Mouse (Mus musculus): ENCODE results near the gene Vamp2. TPM values are rescaled to one million over a fixed set of nuclear protein-coding genes. Genes with fewer than 3 reads are reported as not detected.

Gene Vamp2
- polyA plus RNA-seq, 1 experiment from 2014 or later = 333 TPM

DNA sequence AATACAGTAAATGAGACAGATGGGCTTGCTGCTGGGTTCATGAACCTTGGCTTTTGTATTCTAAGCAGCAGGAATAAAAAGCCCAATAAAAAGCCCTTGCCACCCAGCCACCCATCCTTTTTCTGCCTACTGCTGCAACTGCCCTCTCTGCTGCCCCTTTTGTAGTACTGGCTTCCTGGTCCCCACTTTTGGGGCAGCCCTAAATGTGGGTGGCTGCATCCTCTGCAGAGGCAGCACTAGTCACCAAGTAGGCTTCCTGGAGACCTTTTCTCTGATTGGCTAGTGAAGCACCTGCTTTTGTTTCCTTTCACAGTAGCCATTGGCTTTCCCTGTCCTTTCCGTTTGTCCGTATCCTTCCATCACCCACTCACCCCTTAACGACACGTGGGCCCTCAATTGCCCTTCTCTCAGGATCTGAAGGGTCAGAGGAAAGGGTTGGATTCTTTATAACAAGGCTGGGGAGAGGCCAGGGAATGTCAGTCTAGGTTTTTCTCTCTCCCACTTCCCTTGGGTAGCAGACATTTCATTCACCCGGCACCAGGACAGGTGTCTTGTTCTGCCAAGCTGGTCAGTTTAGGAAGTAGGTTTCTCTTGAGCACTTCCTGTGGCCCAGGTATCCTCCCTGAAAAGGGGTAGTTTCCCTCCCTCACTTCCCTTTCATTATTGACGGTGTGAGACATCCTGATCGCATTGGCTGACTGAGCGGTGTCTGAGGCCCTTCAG, 9.9 kb downstream of the Vamp2 start:
- H3K27me3 ChIP-seq (replicated peaks) = no peaks in the 10 kb centered on the region
- H3K4me2 ChIP-seq = peak overlapping the region; percentile 80
- H3K4me1 ChIP-seq = peaks cover 65% of the 10 kb centered on the region
- peak overlapping the region; percentile 55 for H3K4me3 ChIP-seq
- H3K27ac ChIP-seq = peak overlapping the region; percentile 78
- peaks cover 17% of the 10 kb centered on the region; the same call in 1 of the 2 replicates for H3K36me3 ChIP-seq (replicated peaks)
- no peaks in the 10 kb centered on the region for H3K9me3 ChIP-seq
- 19% methylated on average over 8 of the region's 8 CpGs for WGBS
- no peak for ATAC-seq (replicated peaks)
- H3K9ac ChIP-seq = peak overlapping the region; percentile 56

DNA sequence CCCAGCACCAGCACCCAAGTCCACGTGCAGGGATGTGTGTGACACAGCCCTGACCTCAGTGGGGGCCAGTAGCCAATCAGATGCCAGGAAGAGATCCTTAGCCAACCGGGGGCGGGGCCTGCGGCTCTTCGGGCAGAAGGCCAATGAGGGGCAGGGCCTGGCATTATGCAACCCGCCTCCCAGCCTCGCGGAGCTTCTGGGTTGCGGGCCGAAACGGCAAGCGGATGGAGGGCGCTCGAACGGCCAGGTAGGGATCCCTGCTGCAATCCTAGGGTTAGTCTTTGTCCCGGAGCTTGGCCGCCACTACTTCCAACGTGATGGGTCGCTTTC, 10.4 kb downstream of the Vamp2 start:
- H3K9ac ChIP-seq = peak overlapping the region; percentile 56
- no peaks in the 10 kb centered on the region for H3K27me3 ChIP-seq (replicated peaks)
- peak; percentile 9; the same call in 1 of the 2 replicates for ATAC-seq (replicated peaks)
- H3K36me3 ChIP-seq (replicated peaks) = peaks cover 22% of the 10 kb centered on the region; the same call in 1 of the 2 replicates
- WGBS = 1% methylated on average over 19 of the region's 19 CpGs
- peak overlapping the region; percentile 80 for H3K4me2 ChIP-seq
- no peaks in the 10 kb centered on the region for H3K9me3 ChIP-seq
- peak overlapping the region; percentile 55 for H3K4me3 ChIP-seq
- H3K4me1 ChIP-seq = peaks cover 65% of the 10 kb centered on the region
- H3K27ac ChIP-seq = peak overlapping the region; percentile 78

DNA sequence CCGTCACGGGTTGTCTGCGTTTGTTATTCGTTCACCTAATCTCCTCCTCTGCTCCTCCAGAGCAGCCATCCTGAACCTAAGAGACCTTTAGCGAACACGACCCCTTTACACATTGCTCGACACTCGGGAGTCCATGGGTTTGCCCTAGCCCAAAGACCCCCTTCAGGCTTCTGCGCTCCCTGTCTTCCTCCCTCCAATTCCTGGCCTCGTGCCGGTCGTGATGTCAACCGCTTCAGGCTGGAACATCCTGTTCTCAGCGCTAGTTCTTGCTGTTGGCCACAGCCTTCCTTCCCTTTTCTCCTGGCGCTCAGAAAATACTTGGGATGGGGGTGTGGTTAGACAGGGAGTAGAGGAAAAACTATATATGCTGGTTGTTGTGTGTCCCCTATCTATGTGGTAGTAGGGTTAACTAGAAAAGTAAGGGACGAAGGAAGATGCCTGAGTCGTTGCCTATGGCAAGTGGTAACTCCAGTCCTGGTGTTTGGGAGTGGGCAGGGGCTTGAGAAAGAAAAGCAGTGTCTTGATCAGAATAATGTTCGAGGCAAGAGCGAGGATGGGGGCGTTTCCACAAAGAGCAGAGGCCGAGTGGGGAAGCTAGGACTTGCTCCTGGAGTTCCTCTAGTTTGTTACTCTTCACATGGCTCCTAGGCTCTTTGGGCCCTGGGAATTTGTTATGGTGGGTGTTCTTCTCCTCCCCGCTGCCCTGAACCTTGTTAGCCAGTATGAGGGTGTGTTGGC, 11.1 kb downstream of the Vamp2 start:
- ATAC-seq (replicated peaks) = no peak
- Histone ChIP-seq H3K9me3 (no peaks in the 10 kb centered on the region), H3K4me2 (peak overlapping the region; percentile 80), H3K4me3 (peak overlapping the region; percentile 55), H3K36me3 (replicated peaks) (peaks cover 28% of the 10 kb centered on the region; the same call in 1 of the 2 replicates), H3K4me1 (peaks cover 61% of the 10 kb centered on the region), H3K27me3 (replicated peaks) (no peaks in the 10 kb centered on the region), H3K27ac (peak overlapping the region; percentile 78), H3K9ac (peak overlapping the region; percentile 56)
- 1% methylated on average over 22 of the region's 22 CpGs for WGBS

DNA sequence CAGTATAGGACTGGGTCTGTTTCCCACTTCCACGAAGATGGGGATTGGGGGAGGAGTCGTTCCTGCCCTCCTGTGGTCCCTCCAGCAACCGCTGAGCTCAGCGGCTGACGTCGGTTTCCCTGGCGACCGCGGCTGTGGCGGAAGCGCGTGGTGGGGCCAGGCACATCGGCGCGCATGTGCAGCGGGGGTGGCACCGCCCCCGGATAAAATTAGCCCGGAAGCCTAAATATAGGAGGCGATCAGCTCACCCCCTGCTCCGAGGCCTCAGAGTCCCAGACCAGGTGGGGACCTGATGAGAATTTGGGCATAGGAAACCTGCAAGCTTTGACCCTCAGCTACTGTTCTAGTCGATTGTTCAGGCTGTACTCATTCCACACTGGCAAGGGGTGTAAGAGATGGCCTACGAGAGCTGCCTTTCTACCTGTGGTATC, 11.6 kb downstream of the Vamp2 start:
- under 1% methylated on average over 23 of the region's 23 CpGs for WGBS
- no peaks in the 10 kb centered on the region for H3K27me3 ChIP-seq (replicated peaks)
- H3K27ac ChIP-seq = peak overlapping the region; percentile 78
- peak overlapping the region; percentile 56 for H3K9ac ChIP-seq
- H3K4me3 ChIP-seq = peak overlapping the region; percentile 55
- peak overlapping the region; percentile 80 for H3K4me2 ChIP-seq
- peaks cover 59% of the 10 kb centered on the region for H3K4me1 ChIP-seq
- ATAC-seq (replicated peaks) = 0 out of 2 replicates have a peak, but pooled peaks have one; percentile 14
- H3K9me3 ChIP-seq = no peaks in the 10 kb centered on the region
- peaks cover 34% of the 10 kb centered on the region; the same call in 1 of the 2 replicates for H3K36me3 ChIP-seq (replicated peaks)

DNA sequence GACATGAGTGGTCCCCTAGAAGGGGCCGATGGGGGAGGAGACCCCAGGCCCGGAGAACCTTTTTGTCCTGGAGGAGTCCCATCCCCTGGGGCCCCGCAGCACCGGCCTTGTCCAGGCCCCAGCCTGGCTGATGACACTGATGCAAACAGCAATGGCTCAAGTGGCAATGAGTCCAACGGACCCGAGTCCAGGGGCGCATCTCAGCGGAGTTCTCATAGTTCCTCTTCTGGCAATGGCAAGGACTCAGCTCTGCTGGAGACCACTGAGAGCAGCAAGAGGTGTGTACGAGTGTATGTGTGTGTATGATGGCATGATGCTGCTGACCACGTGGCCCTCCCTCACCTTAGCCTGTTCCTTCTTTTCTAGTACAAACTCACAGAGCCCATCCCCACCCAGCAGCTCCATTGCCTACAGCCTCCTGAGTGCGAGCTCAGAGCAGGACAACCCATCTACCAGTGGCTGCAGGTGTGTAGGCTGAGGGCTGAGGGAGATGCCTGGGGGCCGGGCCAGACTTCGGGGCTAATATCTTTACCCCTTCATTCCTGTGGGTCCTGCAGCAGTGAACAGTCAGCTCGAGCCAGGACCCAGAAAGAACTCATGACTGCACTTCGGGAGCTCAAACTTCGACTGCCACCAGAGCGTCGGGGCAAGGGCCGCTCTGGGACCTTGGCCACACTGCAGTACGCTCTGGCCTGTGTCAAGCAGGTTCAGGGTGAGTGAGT, 12.5 kb downstream of the Vamp2 start:
- 93% methylated on average over 20 of the region's 20 CpGs for WGBS
- H3K4me3 ChIP-seq = peak overlapping the region; percentile 55
- no peak for ATAC-seq (replicated peaks)
- H3K27ac ChIP-seq = 0 out of 2 replicates have a peak overlapping the region, but pooled peaks have one; percentile 78
- H3K9me3 ChIP-seq = no peaks in the 10 kb centered on the region
- H3K27me3 ChIP-seq (replicated peaks) = no peaks in the 10 kb centered on the region
- peak overlapping the region; percentile 80 for H3K4me2 ChIP-seq
- H3K4me1 ChIP-seq = peaks cover 51% of the 10 kb centered on the region
- peak overlapping the region; percentile 56; the same call in 1 of the 2 replicates for H3K9ac ChIP-seq
- peaks cover 39% of the 10 kb centered on the region; the same call in 1 of the 2 replicates for H3K36me3 ChIP-seq (replicated peaks)

DNA sequence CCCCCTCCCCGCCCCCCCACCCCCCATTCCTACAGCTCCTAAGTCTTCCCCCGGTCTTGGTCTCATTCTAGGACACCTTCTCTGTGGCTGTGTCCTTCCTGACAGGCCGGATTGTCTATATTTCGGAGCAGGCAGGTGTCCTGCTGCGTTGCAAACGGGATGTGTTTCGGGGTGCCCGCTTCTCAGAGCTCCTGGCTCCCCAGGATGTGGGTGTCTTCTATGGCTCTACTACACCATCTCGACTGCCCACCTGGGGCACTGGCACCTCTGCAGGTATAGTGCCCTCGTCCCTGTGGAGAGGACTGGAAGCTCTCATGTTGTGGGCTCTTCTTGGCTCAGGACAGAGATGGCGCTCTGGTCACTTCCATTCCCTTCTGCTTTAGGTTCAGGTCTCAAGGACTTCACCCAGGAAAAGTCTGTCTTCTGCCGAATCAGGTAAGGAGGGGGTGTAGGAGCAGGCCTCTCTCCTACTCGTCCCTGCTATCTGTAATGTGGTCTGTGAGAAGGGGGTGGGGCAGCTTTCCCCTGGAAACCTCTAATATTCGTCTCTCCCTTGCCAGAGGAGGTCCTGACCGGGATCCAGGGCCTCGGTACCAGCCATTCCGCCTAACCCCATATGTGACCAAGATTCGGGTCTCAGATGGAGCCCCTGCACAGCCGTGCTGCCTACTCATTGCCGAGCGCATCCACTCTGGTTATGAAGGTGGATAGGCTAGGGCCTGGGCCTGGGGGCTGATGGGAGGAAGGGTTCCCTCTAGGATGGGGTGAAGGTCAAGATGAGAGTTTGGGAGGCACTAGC, 13.5 kb downstream of the Vamp2 start:
- H3K27ac ChIP-seq = no peak overlapping the region
- 91% methylated on average over 21 of the region's 21 CpGs for WGBS
- no peaks in the 10 kb centered on the region for H3K27me3 ChIP-seq (replicated peaks)
- no peak overlapping the region for H3K4me2 ChIP-seq
- peaks cover 42% of the 10 kb centered on the region for H3K4me1 ChIP-seq
- ATAC-seq (replicated peaks) = no peak
- no peaks in the 10 kb centered on the region for H3K9me3 ChIP-seq
- no peak overlapping the region for H3K4me3 ChIP-seq
- peaks cover 43% of the 10 kb centered on the region; the same call in 1 of the 2 replicates for H3K36me3 ChIP-seq (replicated peaks)
- H3K9ac ChIP-seq = no peak overlapping the region

DNA sequence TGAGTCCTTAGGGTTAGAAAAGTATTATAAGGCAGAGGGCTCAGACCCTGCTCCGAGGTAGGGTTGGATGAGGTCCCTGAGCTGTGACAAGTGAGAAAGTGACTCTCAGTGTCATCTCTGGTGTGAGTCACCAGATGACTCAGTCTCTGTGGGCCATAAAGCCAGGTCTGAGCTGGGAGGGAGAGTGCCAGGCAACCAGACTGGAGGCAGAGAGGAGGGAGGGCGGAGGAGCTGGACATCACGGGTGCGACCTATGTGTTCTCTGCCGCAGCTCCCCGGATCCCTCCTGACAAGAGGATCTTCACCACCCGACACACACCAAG, 14.1 kb downstream of the Vamp2 start:
- peaks cover 45% of the 10 kb centered on the region; the same call in 1 of the 2 replicates for H3K36me3 ChIP-seq (replicated peaks)
- H3K27me3 ChIP-seq (replicated peaks) = no peaks in the 10 kb centered on the region
- H3K27ac ChIP-seq = no peak overlapping the region
- no peak for ATAC-seq (replicated peaks)
- H3K4me2 ChIP-seq = no peak overlapping the region
- H3K9me3 ChIP-seq = no peaks in the 10 kb centered on the region
- WGBS = 97% methylated on average over 7 of the region's 7 CpGs
- H3K9ac ChIP-seq = no peak overlapping the region
- H3K4me1 ChIP-seq = peaks cover 36% of the 10 kb centered on the region
- no peak overlapping the region for H3K4me3 ChIP-seq

DNA sequence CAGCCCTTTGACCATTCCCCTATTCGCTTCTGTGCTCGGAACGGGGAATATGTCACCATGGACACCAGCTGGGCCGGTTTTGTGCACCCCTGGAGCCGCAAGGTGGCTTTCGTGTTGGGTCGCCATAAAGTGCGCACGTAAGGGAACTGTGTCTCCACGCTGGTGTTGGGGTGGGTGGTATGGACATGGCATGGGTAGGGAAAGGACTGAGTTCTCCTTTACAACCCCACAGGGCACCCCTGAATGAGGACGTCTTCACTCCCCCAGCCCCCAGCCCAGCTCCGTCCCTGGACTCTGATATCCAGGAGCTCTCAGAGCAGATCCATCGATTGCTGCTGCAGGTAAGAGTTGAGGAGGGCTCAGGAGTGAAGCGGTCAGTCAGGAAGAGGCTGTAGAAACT, 14.8 kb downstream of the Vamp2 start:
- Histone ChIP-seq H3K27me3 (replicated peaks) (no peaks in the 10 kb centered on the region), H3K27ac (no peak overlapping the region), H3K9ac (no peak overlapping the region), H3K36me3 (replicated peaks) (peaks cover 45% of the 10 kb centered on the region; the same call in 1 of the 2 replicates), H3K4me2 (no peak overlapping the region), H3K4me3 (no peak overlapping the region), H3K9me3 (no peaks in the 10 kb centered on the region), H3K4me1 (peaks cover 29% of the 10 kb centered on the region)
- no peak for ATAC-seq (replicated peaks)
- 94% methylated on average over 14 of the region's 14 CpGs for WGBS

DNA sequence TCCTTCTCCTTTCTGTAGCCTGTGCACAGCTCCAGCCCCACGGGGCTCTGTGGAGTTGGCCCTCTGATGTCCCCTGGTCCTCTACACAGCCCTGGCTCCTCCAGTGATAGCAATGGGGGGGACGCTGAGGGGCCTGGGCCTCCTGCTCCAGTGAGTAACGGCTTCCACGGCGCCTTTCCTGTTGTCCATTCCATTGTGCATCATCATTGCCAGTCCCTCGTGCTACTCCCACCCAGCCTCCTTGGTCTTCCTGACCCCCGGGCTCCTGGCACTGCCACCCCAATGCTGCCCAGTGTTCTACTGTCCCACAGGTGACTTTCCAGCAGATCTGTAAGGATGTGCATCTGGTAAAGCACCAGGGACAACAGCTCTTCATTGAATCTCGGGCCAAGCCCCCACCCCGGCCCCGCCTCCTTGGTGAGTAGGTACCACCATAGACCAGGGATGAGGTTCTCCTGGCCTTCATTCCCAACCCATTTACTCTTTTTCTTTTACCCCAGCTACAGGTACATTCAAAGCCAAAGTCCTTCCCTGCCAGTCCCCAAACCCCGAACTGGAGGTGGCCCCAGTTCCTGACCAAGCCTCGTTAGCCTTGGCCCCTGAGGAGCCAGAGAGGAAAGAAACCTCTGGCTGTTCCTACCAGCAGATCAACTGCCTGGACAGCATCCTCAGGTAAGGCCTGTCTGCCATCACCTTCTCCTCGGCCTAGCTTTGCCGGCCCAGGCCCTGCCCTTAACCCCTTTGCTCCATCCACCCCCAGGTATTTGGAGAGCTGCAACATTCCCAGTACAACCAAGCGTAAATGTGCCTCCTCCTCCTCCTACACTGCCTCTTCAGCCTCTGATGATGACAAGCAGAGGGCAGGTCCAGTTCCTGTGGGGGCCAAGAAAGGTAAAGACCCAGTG, 15.5 kb downstream of the Vamp2 start:
- no peaks in the 10 kb centered on the region for H3K27me3 ChIP-seq (replicated peaks)
- no peak overlapping the region for H3K4me2 ChIP-seq
- no peak overlapping the region for H3K27ac ChIP-seq
- ATAC-seq (replicated peaks) = no peak
- WGBS = 91% methylated on average over 15 of the region's 15 CpGs
- H3K9ac ChIP-seq = no peak overlapping the region
- peaks cover 22% of the 10 kb centered on the region for H3K4me1 ChIP-seq
- H3K9me3 ChIP-seq = no peaks in the 10 kb centered on the region
- no peak overlapping the region for H3K4me3 ChIP-seq
- H3K36me3 ChIP-seq (replicated peaks) = peaks cover 47% of the 10 kb centered on the region

DNA sequence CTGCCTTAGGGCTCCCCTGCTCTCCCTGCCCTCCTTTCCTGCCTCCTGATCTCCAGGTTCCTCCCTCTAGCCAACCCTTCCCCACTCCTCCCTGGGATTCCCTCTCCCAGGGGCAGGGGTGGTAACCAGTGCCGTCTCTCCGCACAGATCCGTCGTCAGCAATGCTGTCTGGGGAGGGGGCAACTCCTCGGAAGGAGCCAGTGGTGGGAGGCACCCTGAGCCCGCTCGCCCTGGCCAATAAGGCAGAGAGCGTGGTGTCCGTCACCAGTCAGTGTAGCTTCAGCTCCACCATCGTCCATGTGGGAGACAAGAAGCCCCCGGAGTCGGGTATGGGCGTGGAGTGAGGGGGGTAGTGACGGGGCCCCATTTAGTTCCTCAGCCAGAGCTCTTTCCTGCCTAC, 16.2 kb downstream of the Vamp2 start:
- Histone ChIP-seq H3K27me3 (replicated peaks) (no peaks in the 10 kb centered on the region), H3K9me3 (no peaks in the 10 kb centered on the region), H3K4me2 (no peak overlapping the region), H3K9ac (no peak overlapping the region), H3K4me3 (no peak overlapping the region), H3K27ac (no peak overlapping the region), H3K4me1 (peaks cover 15% of the 10 kb centered on the region), H3K36me3 (replicated peaks) (peaks cover 54% of the 10 kb centered on the region)
- no peak for ATAC-seq (replicated peaks)
- 91% methylated on average over 14 of the region's 14 CpGs for WGBS

DNA sequence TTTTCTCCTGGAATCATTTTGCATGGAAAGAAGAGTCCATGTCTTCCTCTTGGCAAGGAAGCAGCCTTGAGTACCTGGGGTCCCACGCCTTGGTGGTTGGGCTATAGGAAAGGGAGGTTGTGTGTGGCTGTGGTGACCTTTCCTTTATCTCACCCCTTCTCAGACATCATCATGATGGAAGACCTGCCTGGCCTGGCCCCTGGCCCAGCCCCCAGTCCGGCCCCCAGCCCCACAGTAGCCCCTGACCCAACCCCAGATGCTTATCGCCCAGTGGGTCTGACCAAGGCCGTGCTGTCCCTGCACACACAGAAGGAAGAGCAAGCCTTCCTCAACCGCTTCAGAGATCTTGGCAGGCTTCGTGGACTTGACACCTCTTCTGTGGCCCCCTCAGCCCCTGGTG, 16.9 kb downstream of the Vamp2 start:
- Histone ChIP-seq H3K27ac (no peak overlapping the region), H3K9ac (no peak overlapping the region), H3K4me2 (no peak overlapping the region), H3K27me3 (replicated peaks) (no peaks in the 10 kb centered on the region), H3K36me3 (replicated peaks) (peaks cover 55% of the 10 kb centered on the region), H3K4me1 (peaks cover 10% of the 10 kb centered on the region), H3K9me3 (no peaks in the 10 kb centered on the region), H3K4me3 (no peak overlapping the region)
- WGBS = 93% methylated on average over 6 of the region's 6 CpGs
- no peak for ATAC-seq (replicated peaks)

Measured in midbrain, embryonic 15.5 days (tissue).